Mouse (Mus musculus): Measurements from ENCODE around the gene Il1rapl1. TPM values are rescaled to one million over a fixed set of nuclear protein-coding genes. Genes with fewer than 3 reads are reported as not detected.

The Il1rapl1 gene
- polyA plus RNA-seq (2017; shearing (Covaris generic)) = not detected

DNA sequence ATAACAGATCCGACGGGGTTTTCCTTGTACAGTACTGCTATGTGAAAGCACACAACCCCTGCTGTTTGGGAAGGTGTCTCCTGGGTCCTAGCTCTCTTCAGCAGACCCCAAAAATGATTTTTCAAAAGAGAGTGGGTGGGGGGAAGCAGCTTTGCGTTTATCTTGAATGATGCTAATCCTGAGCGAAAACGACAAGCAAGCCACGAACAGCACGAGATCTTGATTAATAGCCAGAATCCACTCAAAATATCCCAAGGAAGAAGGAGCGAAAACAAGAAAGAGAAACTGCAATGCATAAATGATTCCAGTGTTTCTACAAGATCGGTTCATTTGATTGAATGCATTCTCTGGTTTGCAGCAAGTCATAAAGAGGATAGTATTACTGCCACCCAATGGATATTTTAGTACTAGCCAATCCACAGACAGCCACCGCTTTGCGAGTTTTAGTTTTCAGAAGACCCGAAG lies at the start of gene Il1rapl1:
Gene Il1rapl1 (minus strand): TSS at position 37 of the 465 bp plus-strand sequence.
- no peak for ATAC-seq

GRCm38 (mm10) chrX:88158037-88158436 lies 42.6 kb upstream of the Il1rapl1 start:
- no peak for ATAC-seq

GRCm38 (mm10) chrX:88125612-88126011 lies 10.2 kb upstream of the Il1rapl1 start:
- ATAC-seq = no peak

DNA sequence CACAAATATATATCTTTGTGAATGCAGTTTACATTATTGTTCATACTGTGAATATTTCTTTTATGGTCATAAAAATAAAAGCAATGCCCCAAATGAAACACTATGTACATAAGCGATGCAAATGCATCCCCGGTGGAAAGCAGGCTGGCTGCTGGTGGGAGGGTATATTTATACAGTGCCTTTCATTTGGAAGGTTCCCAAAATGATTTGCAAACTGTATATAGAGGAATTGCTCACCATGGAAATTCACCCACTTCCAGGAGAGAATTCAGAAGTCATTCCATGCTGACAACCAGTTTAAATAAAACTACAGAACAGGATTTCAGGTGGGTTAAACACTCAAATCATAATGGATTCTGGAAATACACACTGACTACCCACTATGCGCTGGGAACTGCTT lies 4.6 kb upstream of the Il1rapl1 start:
- ATAC-seq = no peak

GRCm38 (mm10) chrX:88117858-88118257 lies 2.4 kb upstream of the Il1rapl1 start:
- no peak for ATAC-seq

DNA sequence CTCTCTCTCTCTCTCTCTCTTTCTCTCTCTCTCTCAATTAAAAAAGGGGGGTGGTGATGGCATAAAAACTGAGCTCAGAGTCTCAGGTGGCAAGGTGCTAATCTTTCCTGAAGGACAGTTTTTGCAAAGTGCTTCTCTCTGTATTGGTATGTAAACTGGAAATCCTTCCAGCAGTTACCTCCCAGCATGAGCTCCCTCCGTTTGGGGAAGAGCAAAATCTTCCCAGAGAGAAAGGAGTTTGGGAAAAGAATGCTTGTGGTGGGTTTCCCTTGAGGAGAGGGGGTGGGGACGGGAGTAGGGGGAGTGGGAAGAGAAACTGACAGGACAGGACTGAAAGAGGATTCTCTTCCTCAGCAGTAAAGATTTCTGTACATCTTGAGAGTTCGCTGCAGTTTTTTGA lies 881 bp upstream of the Il1rapl1 start:
- ATAC-seq = no peak

GRCm38 (mm10) chrX:88113561-88113960 lies 1.9 kb downstream of the Il1rapl1 start:
- ATAC-seq = no peak

DNA sequence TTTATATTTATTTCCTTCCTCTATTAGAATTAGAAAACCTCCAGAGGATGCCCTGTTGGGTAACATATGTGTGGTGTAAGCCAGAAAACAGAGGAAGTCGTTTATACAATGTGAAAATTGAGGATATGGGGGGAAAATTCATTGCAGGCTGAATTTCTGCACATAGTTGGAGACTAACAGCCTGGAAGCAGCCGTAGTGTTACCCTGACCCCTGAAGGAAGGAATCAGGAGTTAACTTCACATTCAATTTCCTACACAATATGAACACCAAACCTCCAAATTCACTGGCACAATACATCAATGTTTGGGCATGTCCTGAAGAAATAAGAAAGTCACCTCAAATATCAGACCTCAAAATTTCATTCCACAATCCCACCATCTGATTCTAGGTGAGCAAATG lies 3.2 kb downstream of the Il1rapl1 start:
- ATAC-seq = no peak

DNA sequence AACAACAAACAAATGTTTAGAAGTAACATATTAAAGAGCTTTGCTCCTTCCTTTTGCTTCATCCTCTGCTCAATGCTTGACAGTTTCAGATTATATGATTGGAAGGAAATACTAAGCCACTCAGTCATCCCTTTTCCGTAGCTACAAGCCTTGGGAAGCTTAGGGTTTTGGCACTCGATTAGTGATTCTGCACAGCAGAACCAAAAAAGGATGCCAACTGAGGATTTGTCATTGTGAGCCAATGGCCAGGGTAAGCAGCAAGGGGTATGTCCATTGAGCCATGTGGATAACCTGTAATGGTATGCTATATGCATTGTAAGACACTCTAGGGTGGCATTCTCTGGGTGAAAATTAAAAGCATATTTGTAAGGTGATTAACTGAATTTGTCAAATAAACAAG lies 5.7 kb downstream of the Il1rapl1 start:
- ATAC-seq = no peak

GRCm38 (mm10) chrX:88093936-88094569 lies 21.4 kb downstream of the Il1rapl1 start:
- no peak for ATAC-seq

GRCm38 (mm10) chrX:88089873-88090272 lies 25.6 kb downstream of the Il1rapl1 start:
- no peak for ATAC-seq

GRCm38 (mm10) chrX:88072741-88073419 lies 42.6 kb downstream of the Il1rapl1 start:
- ATAC-seq = no peak

DNA sequence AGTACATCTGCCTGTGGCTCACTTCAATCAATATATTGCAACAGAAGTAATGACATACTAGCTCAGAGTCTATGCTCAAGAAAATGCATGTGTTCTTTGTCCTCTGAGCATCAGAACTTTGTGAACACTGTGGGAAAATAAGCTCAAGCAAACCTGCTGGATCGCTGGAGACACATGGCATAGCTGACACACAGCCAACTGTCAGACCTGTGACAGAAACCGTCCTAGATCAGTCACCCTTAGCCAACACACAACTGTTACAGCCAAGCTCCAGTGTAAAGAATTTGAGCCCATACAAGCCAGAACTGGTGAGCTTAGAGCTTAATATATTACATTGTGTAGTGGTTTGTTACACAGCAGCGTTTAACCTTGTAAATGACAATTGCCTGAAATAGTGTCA lies 45.1 kb downstream of the Il1rapl1 start:
- ATAC-seq = no peak

DNA sequence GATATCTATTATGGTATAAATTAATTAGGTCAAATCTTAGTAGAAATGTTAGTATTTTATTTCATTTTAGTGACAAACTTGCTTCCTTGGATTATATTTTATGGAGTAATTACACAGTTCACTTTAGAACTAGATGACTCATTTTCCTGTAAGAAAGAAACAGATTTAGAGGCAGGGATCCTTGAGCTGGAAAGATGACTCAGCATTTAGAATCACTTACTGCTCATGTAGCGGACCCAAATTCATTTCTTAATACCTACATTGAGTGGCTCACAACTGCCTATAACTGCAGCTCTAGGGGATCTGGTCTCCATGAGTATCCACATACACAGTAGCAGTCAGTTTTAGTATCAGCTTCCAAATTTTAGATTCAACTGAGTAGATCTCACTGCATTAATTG lies 71.9 kb downstream of the Il1rapl1 start:
- ATAC-seq = no peak

DNA sequence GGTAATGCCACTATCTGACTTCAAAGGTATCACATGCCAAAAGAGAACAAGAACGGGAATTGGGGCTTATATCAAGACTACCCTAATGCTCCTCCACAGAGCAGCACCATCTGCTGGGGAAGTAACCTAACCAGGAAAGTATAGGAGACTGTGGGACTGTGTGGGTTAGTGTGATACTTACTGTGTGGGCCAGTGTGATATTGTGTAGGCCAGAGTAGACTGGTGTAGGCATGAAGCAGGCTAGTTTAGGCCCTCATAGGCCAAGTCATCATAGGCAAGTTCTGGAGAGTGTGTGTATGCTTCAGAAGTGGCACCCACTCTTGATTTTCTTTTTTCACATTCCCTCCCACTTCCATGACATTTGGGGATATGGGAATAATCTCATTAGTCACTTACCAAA lies 76.5 kb downstream of the Il1rapl1 start:
- ATAC-seq = no peak

GRCm38 (mm10) chrX:87897172-87897571 lies 218.3 kb downstream of the Il1rapl1 start:
- ATAC-seq = no peak

- no peak for ATAC-seq
Measured at GRCm38 (mm10) chrX:87891916-87892315, 223.5 kb downstream of the Il1rapl1 start.

GRCm38 (mm10) chrX:87854107-87854506 lies 261.3 kb downstream of the Il1rapl1 start:
- ATAC-seq = no peak

- no peak for ATAC-seq
Measured at GRCm38 (mm10) chrX:87813884-87814283, 301.6 kb downstream of the Il1rapl1 start.

GRCm38 (mm10) chrX:87807717-87808116 lies 307.7 kb downstream of the Il1rapl1 start:
- no peak for ATAC-seq

DNA sequence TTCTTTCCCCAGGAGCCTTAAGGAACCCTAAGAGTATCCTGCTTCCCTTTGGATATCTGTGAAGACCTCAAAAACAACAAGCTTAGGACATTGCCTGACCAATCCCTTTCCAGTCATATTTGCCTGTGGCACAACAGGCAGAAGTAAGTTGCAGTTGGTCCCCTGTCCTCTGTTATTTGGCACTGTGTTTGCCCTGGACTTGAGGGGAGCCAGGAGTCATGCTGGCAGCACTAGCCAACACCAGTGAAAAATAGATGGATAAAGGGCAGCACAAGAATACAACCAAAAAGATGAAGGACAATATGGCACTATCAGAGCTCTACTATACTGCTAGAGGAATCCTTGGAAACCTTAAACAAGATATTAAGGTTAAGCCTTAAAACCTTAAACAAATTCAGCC lies 322.4 kb downstream of the Il1rapl1 start:
- no peak for ATAC-seq

DNA sequence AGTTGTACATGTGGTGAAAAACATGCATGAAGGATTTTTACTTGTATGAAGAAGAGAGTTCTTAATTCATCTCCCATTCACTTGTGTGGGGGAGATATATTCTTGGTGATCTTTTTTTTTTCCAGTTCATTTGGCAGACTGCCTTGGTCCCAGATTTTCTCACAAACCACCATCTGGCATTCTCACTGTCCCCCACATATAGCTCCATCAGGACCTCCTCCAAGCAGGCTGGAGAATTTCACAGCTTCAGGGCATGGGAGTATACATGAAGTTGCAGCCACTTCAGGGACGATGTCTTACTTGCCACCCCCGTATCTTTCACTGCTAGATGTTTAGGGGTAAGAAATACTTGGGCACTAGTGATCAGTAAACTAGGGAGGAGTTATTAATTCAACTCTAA lies 404.9 kb downstream of the Il1rapl1 start:
- ATAC-seq = no peak

- no peak for ATAC-seq
Measured at GRCm38 (mm10) chrX:87663856-87664255, 451.6 kb downstream of the Il1rapl1 start.

- ATAC-seq = no peak
Measured at GRCm38 (mm10) chrX:87655644-87656043, 459.8 kb downstream of the Il1rapl1 start.
